Mouse (Mus musculus): ENCODE results near the gene Col18a1.
"Not testable (repeated sequence)": the region's sequence is repeated elsewhere in the genome, so short reads cannot be mapped to it uniquely, and the experiment has no call there.

The Col18a1 gene

DNA sequence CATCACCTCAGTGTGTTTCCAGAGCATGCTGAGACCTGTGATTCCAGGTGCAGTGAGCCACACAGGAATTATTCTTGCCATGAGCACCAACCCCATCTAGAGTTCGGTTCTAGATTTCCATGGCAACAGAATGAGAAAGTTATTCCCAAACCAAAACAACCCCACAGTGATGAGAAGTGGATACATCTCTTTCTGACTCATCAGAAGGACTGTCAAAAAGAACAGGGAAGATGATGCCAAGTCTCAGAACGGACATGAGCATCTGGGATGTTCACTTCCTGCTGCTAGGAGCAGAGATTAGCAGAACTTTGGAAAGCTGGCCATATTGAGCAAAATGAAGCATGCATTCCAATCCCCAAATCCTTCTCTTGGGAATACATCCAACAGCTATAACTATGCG lies 13.8 kb upstream of the Col18a1 start:
- no peak for DNase-seq

DNA sequence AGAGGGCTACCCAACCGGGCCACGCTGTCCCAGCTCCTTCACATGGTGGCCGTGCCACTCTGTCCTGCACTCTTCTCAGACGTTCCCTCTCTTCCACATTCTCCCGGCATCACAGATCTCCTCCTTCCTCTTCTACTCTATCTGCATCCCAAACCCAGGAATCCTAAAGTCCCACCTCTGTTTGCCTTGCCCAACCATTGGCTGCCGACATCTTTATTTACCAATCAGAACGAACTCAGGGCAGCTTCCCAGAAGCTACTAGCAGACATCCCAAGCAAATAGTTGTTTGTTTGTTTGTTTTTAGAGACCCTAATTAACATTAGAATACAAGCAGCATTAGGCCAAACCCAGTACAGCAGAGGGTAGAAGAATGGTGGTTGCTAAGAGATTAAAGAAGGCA lies 12.3 kb upstream of the Col18a1 start:
- no peak for DNase-seq

DNA sequence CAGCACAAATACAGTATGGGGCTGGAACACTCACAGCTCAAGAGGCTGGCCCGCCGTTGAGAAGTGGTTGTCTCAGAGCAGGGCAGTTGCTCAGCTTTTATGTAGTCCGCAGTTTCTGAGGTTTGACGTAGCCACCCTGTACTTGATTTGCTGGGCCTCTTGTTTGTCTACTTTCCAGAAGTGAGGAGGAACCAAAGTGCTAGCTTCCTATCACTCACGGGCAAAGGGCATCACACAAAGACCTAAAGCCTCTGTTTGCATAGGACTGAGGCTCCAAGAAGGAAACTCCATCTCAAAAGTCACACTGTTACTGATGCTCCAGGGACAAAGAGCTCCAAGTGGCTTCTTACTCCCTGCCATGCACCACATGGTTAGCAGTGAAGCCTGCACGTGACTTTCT lies 4.1 kb upstream of the Col18a1 start:
- DNase-seq = no peak

DNA sequence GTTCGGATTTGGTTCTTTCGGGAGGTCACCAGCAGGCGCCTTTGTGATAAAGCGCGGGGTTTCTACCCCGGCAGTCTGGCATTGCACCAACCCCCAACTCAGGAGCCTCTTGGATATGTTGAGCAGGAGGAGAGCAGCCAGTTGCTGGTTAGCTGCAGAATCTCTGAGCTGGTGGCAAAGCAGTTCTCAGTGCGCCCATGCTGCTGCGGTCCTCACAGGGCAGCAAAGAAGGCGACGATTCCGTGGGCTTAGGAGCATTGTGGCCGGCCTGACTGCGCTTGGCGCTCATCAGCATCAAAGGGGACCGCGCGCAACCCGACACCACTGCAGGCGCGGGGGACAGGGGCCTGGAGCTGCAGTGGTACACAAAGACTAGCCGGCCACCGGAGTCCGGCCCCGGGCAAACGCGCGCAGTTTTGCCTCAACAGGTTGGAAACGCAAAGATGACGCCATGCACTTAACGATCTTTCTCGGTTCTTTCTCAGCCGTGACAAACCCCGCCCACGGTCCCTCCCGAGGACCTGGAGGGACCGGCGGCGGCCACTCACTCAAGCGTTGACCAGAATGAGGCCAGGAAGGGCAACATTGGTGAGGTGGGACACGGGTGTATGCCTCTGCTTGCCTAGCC lies 916 bp downstream of the Col18a1 start:
- DNase-seq = no peak

GRCm38 (mm10) chr10:77164437-77165052 lies 1.8 kb downstream of the Col18a1 start:
- no peak for DNase-seq

- no peak for DNase-seq
Observed at GRCm38 (mm10) chr10:77164041-77164436, 2.3 kb downstream of the Col18a1 start.

DNA sequence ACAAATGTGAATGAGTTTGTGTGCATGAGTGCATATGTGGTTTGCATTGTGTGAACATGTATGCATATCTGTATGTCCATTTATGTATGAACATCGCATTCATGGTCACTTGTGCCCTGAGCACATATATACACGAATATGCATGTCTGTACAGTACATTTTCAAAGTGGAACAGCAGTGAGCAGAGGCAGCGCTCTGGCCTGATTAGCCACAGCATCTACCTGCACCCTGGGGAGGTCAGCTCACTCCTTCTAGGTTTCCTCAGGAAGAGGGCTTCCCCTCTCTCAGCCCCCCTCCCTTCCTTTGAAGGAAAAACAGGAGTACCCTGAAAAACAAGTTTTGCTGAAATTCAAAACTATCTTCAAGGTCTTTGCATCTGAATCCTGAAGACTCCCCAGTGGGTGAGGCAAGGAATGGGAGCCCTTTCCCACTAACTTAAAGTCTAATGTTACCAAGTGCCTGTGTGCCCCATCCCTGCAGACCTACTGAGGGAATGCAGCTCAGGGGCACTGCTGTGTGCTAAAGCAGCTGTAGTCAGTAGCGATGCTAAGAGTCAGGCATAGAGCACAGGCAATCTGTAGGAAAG lies 2.9 kb downstream of the Col18a1 start:
- DNase-seq = no peak

DNA sequence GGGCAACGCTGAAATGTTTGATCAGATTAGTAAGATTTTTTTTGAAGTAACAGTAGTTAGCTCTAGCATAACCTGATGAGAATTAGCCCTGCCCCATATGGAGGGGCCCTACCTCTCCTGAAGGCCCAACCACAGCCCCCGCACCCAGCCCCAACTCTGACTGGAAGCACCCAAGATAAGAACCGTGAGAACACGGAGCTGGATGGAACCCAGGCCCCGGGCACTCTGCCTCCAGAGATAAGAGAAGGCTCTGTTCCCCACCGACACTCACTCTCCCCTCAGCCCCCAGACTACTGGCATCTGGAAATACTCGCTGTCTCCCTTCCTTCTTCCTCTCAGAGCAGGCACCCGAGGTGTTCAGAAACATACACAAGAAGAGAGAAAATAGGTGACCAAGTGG lies 6.8 kb downstream of the Col18a1 start:
- no peak for DNase-seq

- no peak for DNase-seq
Observed at GRCm38 (mm10) chr10:77158948-77159347, 7.4 kb downstream of the Col18a1 start.

GRCm38 (mm10) chr10:77157245-77158019 lies 8.9 kb downstream of the Col18a1 start:
- no peak for DNase-seq

DNA sequence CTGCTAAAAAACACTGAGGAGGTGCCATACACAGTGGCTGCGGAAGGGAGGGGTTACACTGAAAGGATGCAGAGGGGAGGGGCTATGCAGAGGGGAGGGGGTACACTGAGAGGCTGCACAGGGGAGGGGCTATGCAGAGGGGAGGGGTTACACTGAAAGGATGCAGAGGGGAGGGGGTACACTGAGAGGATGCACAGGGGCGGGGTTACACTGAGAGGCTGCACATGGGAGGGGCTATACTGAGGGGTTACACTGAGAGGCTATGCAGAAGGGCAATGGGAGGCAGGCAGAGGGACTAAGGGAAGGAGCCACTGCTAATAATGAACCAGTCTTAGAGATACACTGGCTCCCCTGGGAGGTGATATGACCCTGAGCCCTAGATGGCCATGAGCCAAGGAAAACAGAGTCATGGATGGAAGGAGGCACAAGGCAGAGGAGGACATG lies 14.1 kb downstream of the Col18a1 start:
- DNase-seq = no peak

DNA sequence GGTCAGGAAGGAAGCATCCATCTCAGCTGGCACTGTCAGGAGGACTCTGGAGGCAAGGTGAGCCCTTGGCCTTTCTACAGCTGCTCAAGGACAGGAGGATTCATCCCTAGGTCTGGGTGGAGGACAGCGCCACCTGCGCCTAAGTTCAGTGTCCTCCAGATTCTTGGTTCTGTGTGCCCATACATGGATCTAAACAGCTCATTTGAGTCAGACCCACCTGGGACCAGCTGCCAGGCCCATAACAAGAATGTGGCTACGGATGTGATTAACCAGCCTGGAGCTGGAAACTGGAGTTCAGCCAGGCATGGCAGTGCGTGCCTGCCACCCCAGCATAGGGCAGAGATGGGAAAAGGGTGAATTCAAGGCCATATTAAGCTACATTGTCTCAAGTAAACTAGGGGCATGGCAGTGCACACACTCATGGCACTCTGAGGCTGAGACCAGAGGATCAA lies 14.8 kb downstream of the Col18a1 start:
- DNase-seq = no peak

DNA sequence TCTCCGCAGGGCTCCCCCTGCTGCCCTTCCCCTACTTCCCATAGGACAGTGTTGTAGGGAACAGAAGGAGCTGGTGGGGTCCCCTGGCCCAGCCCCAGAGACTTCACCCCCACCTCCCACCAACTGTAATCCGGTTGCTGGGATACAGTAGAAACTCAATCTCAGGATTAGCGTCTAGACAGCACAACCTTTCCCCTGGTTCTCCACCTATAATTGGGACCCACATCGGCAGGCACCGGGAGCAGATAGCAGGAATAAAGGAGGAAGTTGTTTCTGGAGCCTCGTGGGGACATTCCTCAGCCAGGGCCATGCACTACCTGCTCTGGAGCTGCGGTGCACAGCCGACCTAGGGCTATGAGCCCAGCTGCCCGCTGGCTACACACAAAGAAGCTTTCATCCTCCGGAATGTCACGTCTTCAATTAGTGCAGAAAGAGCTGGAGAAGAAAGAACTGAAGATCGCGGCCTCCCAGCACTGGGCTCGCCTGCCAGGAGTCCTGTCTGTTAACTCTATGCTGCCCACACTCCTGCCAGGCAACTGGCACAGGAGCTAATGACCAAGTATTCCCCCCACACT lies 15.3 kb downstream of the Col18a1 start:
- DNase-seq = no peak

DNA sequence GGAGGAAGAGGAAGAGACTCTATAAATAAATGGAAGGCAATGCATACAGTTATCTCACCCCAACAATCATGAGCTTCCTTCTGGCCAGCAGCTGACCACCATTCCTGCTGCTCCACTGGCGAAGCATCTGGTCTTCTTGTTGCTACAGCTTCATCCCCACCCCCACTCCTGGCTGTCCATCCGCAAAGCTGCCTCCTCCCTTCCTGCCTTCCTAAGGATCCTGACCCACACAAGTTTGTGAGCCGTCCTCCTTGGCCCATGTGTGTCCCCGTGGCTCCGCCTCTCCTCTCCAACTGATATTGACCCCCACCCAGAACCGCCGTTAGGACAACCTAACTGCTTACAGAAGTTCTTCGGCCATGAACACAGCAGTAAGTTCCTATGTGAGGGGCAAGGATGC lies 16.3 kb downstream of the Col18a1 start:
- no peak for DNase-seq

DNA sequence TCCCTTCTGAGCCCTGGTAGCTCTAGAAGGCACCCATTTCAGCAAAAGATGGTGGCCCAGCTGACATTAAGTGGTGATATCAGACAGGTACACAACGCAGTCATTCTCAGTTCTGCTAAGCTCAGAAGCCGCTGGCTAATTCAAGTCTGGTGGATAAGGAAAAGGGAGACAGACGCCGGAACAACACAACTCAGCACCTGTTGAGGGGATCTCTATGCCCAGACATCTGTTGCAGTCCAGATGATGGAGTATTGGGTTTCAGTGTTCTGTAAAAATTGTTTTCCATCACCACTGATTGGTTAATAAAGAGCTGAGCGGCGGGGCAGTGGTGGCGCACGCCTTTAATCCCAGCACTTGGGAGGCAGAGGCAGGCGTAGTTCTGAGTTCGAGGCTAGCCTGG lies 18.8 kb downstream of the Col18a1 start:
- DNase-seq = no peak

- no peak for DNase-seq
Observed at GRCm38 (mm10) chr10:77146901-77147463, 19.4 kb downstream of the Col18a1 start.

DNA sequence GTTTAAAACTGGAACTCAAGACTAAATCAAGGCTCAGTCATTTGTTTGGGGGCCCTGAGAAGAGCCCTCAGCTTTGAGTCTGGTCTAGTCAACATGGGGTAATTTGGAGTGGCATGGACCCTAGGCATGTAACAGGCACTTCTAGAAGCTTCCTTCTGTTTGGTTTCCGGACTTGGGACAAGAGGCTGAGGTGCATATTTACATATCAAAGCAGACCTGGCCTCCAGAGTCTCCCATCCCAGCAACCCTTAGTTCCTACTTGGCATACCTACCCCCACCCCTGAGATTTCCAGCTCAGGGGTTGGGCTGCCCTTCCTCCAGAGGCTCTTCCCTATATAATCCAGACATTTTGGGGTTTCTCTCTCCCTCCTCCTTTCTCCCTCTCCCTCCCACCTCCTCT lies 20.4 kb downstream of the Col18a1 start:
- no peak for DNase-seq

- DNase-seq = no peak
Observed at GRCm38 (mm10) chr10:77144372-77144771, 22.0 kb downstream of the Col18a1 start.

- DNase-seq = no peak
Observed at GRCm38 (mm10) chr10:77142328-77142727, 24.0 kb downstream of the Col18a1 start.

GRCm38 (mm10) chr10:77138304-77138703 lies 28.0 kb downstream of the Col18a1 start:
- no peak for DNase-seq

GRCm38 (mm10) chr10:77136205-77136604 lies 30.1 kb downstream of the Col18a1 start:
- no peak for DNase-seq

DNA sequence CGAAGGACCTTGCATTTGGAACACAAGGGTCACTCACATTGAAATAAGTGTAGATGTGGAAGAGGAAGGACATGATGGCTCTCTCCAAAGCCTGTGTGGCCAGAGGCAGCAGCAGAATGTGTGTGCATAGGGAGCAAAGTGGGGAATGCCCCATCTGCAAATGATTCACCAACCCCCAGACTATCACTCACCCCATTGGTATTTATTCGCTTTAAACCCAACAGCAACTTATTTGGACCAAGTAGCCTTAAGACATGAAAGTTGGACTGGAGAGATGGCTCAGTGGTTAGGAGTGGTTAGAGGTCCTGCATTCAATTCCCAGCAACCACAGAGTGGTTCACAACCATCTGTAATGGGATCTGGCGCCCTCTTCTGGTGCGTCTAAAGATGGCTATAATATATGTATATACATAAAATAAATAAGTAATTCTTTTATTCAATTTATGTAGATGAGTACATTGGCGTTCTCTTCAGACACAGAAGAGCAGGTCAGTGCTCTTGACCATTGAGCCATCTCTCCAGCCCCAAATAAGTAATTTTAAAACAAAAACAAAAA lies 31.0 kb downstream of the Col18a1 start:
- no peak for DNase-seq

DNA sequence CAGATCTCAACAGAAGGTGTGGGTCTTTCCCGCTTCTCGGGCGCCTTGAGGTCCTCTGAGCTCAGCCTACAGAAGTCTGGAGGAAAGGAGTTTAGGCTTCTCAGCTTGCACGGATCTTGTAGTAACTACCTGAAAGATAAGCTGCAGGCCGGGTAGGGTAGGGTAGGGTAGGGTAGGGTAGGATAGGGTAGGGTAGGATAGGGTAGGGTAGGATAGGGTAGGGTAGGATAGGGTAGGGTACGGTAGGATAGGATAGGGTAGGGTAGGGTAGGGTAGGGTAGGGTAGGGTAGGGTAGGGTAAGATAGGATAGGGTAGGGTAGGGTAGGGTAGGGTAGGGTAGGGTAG lies 31.6 kb downstream of the Col18a1 start:
- DNase-seq = not testable (repeated sequence)
